Mouse (Mus musculus) MEL (cell line): ENCODE measurements around the gene Cdip1.

Source experiments
- CTCF ChIP-seq, 3 experiments: IDR thresholded peaks in 2 of 3; conservative IDR thresholded peaks in 1 of 3; 2 replicates each; pipeline ENCODE4 v1.5.1; 2011 to 2012; ENCODE audit warnings: low read length in 3 of 3, low read depth in 2 of 3, mild to moderate bottlenecking in 2 of 3, improper control_type of control experiment in 1 of 3, inconsistent platforms in 1 of 3, mixed read lengths in 1 of 3, moderate library complexity in 1 of 3; ENCODE audit not compliant: control insufficient read depth in 1 of 3, insufficient read depth in 1 of 3, poor library complexity in 1 of 3, severe bottlenecking in 1 of 3
- GATA1 ChIP-seq: IDR thresholded peaks from 2 replicates; pipeline ENCODE4 v1.6.1; 2011; ENCODE audit warnings: low read depth, low read length, improper control_type of control experiment

GRCm38 (mm10) chr16:4701211-4701610 lies 88.9 kb downstream of the Cdip1 start:
- TF ChIP-seq GATA1, result no peak
- no peak for TF ChIP-seq CTCF (IDR thresholded peaks at IDR 0.05 in 2 of 3, conservative IDR thresholded peaks at IDR 0.05 in 1 of 3; ENCODE audit: control insufficient read depth in 1 of 3, insufficient read depth in 1 of 3, low read depth in 2 of 3, low read length in 3 of 3, poor library complexity in 1 of 3, severe bottlenecking in 1 of 3)
